Mouse (Mus musculus) CH12.LX (cell line): ENCODE data around the gene Zbtb20.

ENCODE experiments used
- CTCF ChIP-seq, 2 experiments: IDR thresholded peaks in 1 of 2; conservative IDR thresholded peaks in 1 of 2; 2 replicates each; pipeline ENCODE4 v1.5.1; 2011 to 2012; ENCODE audit warnings: low read depth in 2 of 2, low read length in 2 of 2, improper control_type of control experiment in 1 of 2, inconsistent platforms in 1 of 2, mild to moderate bottlenecking in 1 of 2, moderate library complexity in 1 of 2
- MAX ChIP-seq: IDR thresholded peaks from 2 replicates; pipeline ENCODE4 v1.6.1; 2011; ENCODE audit warnings: low read length, improper control_type of control experiment
- POLR2A ChIP-seq: IDR thresholded peaks from 2 replicates; pipeline ENCODE4 v1.6.1; 2011; ENCODE audit warnings: low read depth, mild to moderate bottlenecking, improper control_type of control experiment, low read length
- RAD21 ChIP-seq: IDR thresholded peaks from 2 replicates; pipeline ENCODE4 v1.6.1; 2011; ENCODE audit warnings: low read depth, mild to moderate bottlenecking, low read length, improper control_type of control experiment, moderate library complexity
- TCF12 ChIP-seq: IDR thresholded peaks from 2 replicates; pipeline ENCODE4 v1.6.1; 2014; ENCODE audit warnings: low read depth, mild to moderate bottlenecking, inconsistent platforms, low read length, improper control_type of control experiment

- TF ChIP-seq MAX (no peak), TCF12 (no peak), POLR2A (no peak; the same call in 1 of the 2 replicates), RAD21 (no peak), CTCF (conservative IDR thresholded peaks at IDR 0.05 in 1 of 2, IDR thresholded peaks at IDR 0.05 in 1 of 2; ENCODE audit: low read depth in 2 of 2, low read length in 2 of 2) (no peak)
Measured at GRCm38 (mm10) chr16:43466749-43467065, 591.0 kb downstream of the Zbtb20 start.
